Mouse (Mus musculus) cortical plate, adult 2 months (tissue): ENCODE results near the gene Tspan18.

Source experiments
- CTCF ChIP-seq: fragments of 200-500 bp; IDR thresholded peaks from 2 replicates; pipeline ENCODE4 v1.5.1; 2011; ENCODE audit warnings: mild to moderate bottlenecking, control low read depth, low read length; ENCODE audit not compliant: insufficient read depth; ENCODE audit errors: extremely low read depth
- POLR2A ChIP-seq: fragments of 200-500 bp; IDR thresholded peaks from 2 replicates; pipeline ENCODE4 v1.6.1; 2011; ENCODE audit warnings: mild to moderate bottlenecking, low read length, control low read depth; ENCODE audit not compliant: insufficient read depth; ENCODE audit errors: extremely low read depth

GRCm38 (mm10) chr2:93290345-93291118 is 43.8 kb downstream of the Tspan18 start:
- TF ChIP-seq POLR2A (no peak), CTCF (no peak)
